Mouse (Mus musculus): ENCODE data around the gene Olfr24.
"Not testable (repeated sequence)": the region's sequence is repeated elsewhere in the genome, so short reads cannot be mapped to it uniquely, and the experiment has no call there.

Gene Olfr24

GRCm38 (mm10) chr9:18763896-18764295, at the start of gene Olfr24:
Gene Olfr24 (minus strand): TSS chr9:18763996.
- CTCF ChIA-PET = no interaction called here

DNA sequence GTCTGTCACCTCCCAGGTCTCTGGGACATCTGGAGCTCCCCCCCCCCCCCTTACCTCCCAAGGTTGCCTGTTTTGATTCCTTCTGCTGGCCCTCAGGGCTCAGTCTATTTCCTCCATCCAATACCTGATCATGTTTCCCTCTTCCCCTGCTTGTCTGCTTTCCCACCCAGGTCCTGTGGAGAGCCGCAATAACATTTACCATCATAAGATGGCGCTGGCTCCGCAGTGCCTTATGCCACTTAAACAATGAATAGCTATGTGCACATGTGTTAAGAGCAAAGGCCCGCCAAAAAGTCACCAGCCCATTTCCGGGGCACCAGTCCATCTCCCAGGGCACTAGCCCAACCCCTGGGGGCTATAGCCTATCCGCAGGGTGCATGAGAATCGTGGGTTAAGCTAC, 21.5 kb upstream of the Olfr24 start:
- ChIA-PET CTCF (interaction anchor here in 3 of 4 experiments (0.5 to 0.7 kb wide), 3 partner anchors 359 to 963 kb away, joined by 3 to 5 read pairs (median 3); no protein-coding TSS in a partner anchor), POLR2A (interaction anchor here in 1 of 4 experiments (0.6 kb wide), 1 partner anchor 155 kb away, joined by 3 read pairs; no protein-coding TSS in a partner anchor)

More at GRCm38 (mm10) chr9:18763896-18764295, at the start of gene Olfr24:
- POLR2A ChIA-PET = no interaction called here

- ChIA-PET CTCF (no interaction called here), POLR2A (no interaction called here)
Measured at GRCm38 (mm10) chr9:18779476-18779875, 15.7 kb upstream of the Olfr24 start.

DNA sequence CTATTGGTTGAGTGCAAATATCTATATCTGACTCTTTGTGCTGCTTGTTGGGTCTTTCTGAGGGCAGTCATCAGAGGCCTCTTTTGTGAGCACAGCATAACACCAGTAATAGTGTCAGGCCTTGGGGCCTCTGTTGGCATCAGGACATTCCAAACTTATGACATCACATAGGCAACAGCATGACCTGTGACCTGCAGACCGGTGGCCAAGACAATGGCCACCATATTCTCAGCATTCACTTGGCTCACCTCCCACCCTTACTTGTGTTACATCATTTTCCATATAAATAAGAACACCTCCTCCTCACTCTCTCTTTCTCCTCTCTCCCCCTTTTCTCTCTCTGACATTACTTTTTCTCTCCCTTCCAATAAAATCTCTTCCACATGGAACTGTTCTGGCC, 15.2 kb upstream of the Olfr24 start:
- CTCF ChIA-PET = no interaction called here
- POLR2A ChIA-PET = no interaction called here

DNA sequence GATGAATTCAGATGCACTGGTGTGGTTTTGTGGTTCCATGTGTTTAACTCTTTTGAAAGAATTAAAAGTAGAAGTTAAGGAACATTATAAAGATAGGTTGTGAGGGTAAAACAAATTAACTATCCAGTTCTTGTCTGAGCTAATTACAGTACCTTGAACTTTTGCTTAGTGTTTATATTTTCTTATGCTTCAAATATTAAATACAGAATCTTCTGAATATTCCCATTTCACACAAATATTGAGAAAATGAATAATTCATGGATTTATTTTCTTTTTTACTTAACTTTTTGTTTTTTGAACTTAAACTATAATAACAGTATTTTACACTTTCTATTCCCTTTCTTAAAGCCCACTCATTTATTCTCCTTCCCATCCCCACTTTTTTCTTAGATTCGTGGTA, 8.2 kb downstream of the Olfr24 start:
- CTCF ChIA-PET = no interaction called here
- POLR2A ChIA-PET = no interaction called here

GRCm38 (mm10) chr9:18744639-18745038, 19.2 kb downstream of the Olfr24 start:
- ChIA-PET CTCF (interaction anchor here (0.7 to 2.1 kb wide), 7 partner anchors 10 to 420 kb away, joined by 3 to 10 read pairs (median 3); no protein-coding TSS in a partner anchor), POLR2A (interaction anchor here in 2 of 4 experiments (0.7 to 0.8 kb wide), 2 partner anchors 236 to 237 kb away, joined by 3 read pairs; no protein-coding TSS in a partner anchor)

- CTCF ChIA-PET = not testable (repeated sequence)
- POLR2A ChIA-PET = interaction anchor here in 3 of 4 experiments (1.1 to 2.2 kb wide), 4 partner anchors 10 to 12 kb away, joined by 3 to 10 read pairs (median 9); no protein-coding TSS in a partner anchor
Measured at GRCm38 (mm10) chr9:18734177-18734576, 29.6 kb downstream of the Olfr24 start.

- ChIA-PET CTCF (no interaction called here), POLR2A (interaction anchor here in 2 of 4 experiments (0.9 to 2.1 kb wide), 4 partner anchors 11 to 14 kb away, joined by 3 to 10 read pairs (median 9); no protein-coding TSS in a partner anchor)
Measured at GRCm38 (mm10) chr9:18722712-18723099, 41.1 kb downstream of the Olfr24 start.

DNA sequence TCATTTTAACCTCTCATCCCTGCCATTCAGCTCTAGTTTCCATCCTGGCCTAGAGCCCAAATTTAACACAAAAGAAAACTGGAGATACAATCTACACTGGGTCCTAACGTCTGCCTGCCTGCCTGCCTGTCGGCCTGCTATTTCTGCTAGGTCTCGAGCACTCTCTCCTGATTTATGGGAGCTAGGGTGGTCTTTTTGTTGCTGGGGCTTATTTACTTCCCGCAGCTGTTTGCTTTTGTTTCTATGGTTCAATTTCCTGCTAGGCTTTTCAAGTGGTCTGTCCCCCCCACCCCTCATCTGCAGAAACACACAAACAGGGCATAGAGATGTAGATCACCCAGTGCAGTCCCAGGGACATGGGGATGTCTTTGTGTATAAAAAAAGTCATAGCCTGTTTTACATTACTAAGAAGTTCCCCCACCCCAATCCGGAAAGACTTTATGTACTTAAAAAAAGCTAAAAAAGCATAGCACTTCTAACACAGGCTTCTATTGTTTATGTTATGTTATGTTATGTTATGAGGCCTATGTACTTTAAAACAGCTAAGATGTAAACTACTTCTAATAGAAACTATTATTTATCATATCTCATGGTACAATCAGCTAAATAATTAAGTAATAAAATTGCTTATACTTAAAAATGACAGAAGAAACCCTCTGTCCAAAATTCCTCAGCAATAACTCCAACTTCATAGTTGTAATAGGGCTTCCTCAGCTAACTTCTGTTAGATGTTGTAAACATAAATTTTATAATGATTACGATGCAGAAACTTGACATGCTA, 41.7 kb downstream of the Olfr24 start:
- ChIA-PET CTCF (no interaction called here), POLR2A (interaction anchor here in 3 of 4 experiments (0.9 to 2.1 kb wide), 5 partner anchors 12 to 20 kb away, joined by 3 to 10 read pairs (median 3); no protein-coding TSS in a partner anchor)

DNA sequence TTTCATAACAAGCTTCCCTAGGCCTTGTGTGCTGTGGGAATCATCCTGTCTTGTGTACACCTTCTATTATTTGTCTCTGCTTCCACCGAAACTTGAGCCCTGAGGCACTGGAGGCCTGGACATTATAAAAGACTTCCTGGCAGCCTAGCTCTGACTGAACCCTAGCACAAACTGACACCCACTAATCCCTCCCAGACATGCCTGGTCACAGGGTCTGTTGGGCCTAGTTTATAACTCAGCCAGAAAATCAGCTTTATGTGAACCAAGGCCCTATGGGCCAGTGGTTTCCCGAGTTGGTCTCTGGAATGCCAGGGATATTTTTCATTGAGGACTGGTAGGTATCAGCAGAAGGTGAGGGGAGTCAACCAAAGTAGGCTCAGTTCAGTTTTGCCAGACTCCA, 42.8 kb downstream of the Olfr24 start:
- POLR2A ChIA-PET = interaction anchor here in 2 of 4 experiments (1.8 to 2.1 kb wide), 2 partner anchors 13 kb away, joined by 10 read pairs; no protein-coding TSS in a partner anchor
- CTCF ChIA-PET = no interaction called here

GRCm38 (mm10) chr9:18705628-18706027, 58.2 kb downstream of the Olfr24 start:
- ChIA-PET POLR2A (no interaction called here), CTCF (no interaction called here)
